Mouse (Mus musculus): Measurements from ENCODE around the gene Pcolce2. TPM values are rescaled to one million over a fixed set of nuclear protein-coding genes. Genes with fewer than 3 reads are reported as not detected.
"Not testable (repeated sequence)": the region's sequence is repeated elsewhere in the genome, so short reads cannot be mapped to it uniquely, and the experiment has no call there.

Pcolce2 gene
- total and polyA plus RNA-seq, 2 experiments from 2014 or later: 2.6 to 3.4 TPM

DNA sequence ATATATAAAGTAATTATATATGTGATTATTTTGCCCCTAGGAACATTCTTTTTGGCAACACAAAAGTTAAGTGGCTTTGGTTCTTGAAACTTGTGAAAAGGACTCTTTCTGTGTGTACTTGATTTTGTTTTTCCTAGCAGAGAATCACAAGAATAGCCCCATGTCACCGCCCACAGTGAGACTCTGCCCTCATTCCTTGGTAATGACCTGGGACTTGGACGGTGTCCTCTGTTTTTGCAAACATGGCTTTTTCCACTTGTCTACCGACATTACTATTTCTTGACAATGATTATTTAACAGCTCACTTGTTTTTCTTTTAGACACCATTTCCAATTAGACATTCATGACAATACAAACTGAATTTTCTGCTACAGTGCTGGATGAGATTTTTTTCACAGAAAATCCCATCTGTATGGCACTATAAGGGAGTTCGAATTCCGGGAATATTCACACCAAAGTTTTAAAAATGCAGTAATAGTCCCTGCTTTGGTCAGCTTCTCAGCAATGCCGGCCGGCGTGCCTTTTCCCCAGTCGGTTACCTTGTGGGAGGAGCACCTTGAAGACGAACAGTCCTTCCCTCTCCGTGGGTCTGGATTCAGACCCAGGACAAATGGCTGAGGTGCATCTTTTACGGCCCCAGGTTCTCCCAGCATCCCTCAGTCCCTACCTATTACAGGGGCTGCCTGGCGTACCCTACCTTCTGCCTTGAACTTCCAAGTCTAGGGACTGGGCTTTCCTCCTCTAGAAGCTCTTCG lies 22.4 kb upstream of the Pcolce2 start:
- TF ChIP-seq CTCF (IDR thresholded peaks at IDR 0.05; ENCODE audit: low read depth): no peak
- TF ChIP-seq EP300 (IDR thresholded peaks at IDR 0.05; ENCODE audit: low read depth): no peak
- Histone ChIP-seq H3K27me3 (ENCODE audit: control insufficient read depth, insufficient read depth, low read length) (no peaks in the 10 kb centered on the region), H3K4me2 (ENCODE audit: low read depth, low read length) (no peak overlapping the region), H3K4me3 (ENCODE audit: low read depth, low read length) (no peak overlapping the region), H3K27ac (ENCODE audit: low read depth) (no peak overlapping the region), H3K9me3 (replicated peaks; ENCODE audit: control insufficient read depth, low read length) (no peaks in the 10 kb centered on the region), H3K36me3 (replicated peaks; ENCODE audit: control insufficient read depth, insufficient read depth, low read length) (no peaks in the 10 kb centered on the region), H3K4me1 (ENCODE audit: control insufficient read depth, insufficient read depth) (no peaks in the 10 kb centered on the region), H3K9ac (replicated peaks; ENCODE audit: low read depth, low read length) (no peak overlapping the region)
- ATAC-seq (ENCODE audit: insufficient read depth, low read depth) (no peak), DNase-seq (ENCODE audit: low spot score) (no peak)
- WGBS: 64% methylated on average over 14 of the region's 14 CpGs

DNA sequence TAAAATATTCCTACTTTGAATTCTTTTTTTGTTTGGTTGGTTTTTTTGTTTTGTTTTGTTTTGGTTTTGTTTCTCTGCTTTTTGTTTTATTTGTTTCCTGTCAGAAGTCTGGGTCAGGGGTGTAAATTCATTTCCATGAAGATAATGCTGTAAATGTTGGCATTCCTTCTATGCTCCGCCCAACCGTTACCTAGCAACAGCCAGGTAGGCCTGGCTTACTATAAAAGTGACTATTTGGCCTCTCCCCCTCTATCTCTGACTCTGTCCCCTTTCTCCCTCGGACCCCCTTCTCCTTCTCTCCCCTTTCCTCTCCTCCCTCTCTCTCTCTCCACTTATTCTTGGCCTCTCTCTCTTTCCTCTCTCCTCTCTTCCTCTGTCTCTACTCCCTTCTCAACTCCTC lies 21.4 kb upstream of the Pcolce2 start:
- ATAC-seq (ENCODE audit: insufficient read depth, low read depth) (no peak), DNase-seq (ENCODE audit: low spot score) (no peak)
- no peaks in the 10 kb centered on the region for H3K4me1 ChIP-seq (ENCODE audit: control insufficient read depth, insufficient read depth)
- H3K27me3 ChIP-seq (ENCODE audit: control insufficient read depth, insufficient read depth, low read length): no peaks in the 10 kb centered on the region
- WGBS: 69% methylated on average over 3 of the region's 3 CpGs
- no peak for TF ChIP-seq EP300 (IDR thresholded peaks at IDR 0.05; ENCODE audit: low read depth)
- no peak for TF ChIP-seq CTCF (IDR thresholded peaks at IDR 0.05; ENCODE audit: low read depth)
- H3K27ac ChIP-seq (ENCODE audit: low read depth): no peak overlapping the region
- H3K9me3 ChIP-seq (replicated peaks; ENCODE audit: control insufficient read depth, low read length): no peaks in the 10 kb centered on the region
- H3K4me2 ChIP-seq (ENCODE audit: low read depth, low read length): no peak overlapping the region
- no peak overlapping the region for H3K4me3 ChIP-seq (ENCODE audit: low read depth, low read length)
- H3K36me3 ChIP-seq (replicated peaks; ENCODE audit: control insufficient read depth, insufficient read depth, low read length): no peaks in the 10 kb centered on the region
- H3K9ac ChIP-seq (replicated peaks; ENCODE audit: low read depth, low read length): no peak overlapping the region

- TF ChIP-seq EP300 (IDR thresholded peaks at IDR 0.05; ENCODE audit: low read depth) (no peak), CTCF (IDR thresholded peaks at IDR 0.05; ENCODE audit: low read depth) (no peak)
- Histone ChIP-seq H3K4me3 (ENCODE audit: low read depth, low read length) (no peak overlapping the region), H3K4me2 (ENCODE audit: low read depth, low read length) (no peak overlapping the region), H3K4me1 (ENCODE audit: control insufficient read depth, insufficient read depth) (no peaks in the 10 kb centered on the region), H3K27ac (ENCODE audit: low read depth) (no peak overlapping the region), H3K9me3 (replicated peaks; ENCODE audit: control insufficient read depth, low read length) (no peaks in the 10 kb centered on the region), H3K36me3 (replicated peaks; ENCODE audit: control insufficient read depth, insufficient read depth, low read length) (no peaks in the 10 kb centered on the region), H3K9ac (replicated peaks; ENCODE audit: low read depth, low read length) (no peak overlapping the region), H3K27me3 (ENCODE audit: control insufficient read depth, insufficient read depth, low read length) (no peaks in the 10 kb centered on the region)
- no peak for ATAC-seq (ENCODE audit: insufficient read depth, low read depth)
- no peak for DNase-seq (ENCODE audit: low spot score)
- WGBS: 59% methylated on average over 1 of the region's 1 CpGs
Measured at GRCm38 (mm10) chr9:95618572-95618971, 18.8 kb upstream of the Pcolce2 start.

DNA sequence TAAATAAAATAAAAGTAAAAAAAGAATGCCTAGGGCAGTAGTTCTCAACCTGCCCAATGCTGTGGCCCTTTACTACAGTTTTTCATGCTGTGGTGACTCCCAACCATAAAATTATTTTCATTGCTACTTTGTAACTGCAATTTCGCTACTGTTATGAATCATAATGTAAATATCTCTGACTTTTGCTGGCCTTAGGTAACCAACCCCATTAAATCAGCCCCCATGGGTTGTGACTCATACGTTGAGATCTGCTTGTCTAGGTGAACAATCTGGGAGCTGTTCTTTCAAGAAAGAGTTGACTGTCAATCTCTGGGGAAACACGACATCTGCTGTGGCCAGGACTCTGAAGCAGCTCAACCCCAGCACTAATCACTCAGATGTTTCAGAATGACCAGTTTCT lies 13.3 kb upstream of the Pcolce2 start:
- Histone ChIP-seq H3K4me3 (ENCODE audit: low read depth, low read length) (no peak overlapping the region), H3K4me1 (ENCODE audit: control insufficient read depth, insufficient read depth) (no peaks in the 10 kb centered on the region), H3K9me3 (replicated peaks; ENCODE audit: control insufficient read depth, low read length) (no peaks in the 10 kb centered on the region), H3K9ac (replicated peaks; ENCODE audit: low read depth, low read length) (no peak overlapping the region), H3K4me2 (ENCODE audit: low read depth, low read length) (no peak overlapping the region), H3K27me3 (ENCODE audit: control insufficient read depth, insufficient read depth, low read length) (no peaks in the 10 kb centered on the region), H3K27ac (ENCODE audit: low read depth) (no peak overlapping the region), H3K36me3 (replicated peaks; ENCODE audit: control insufficient read depth, insufficient read depth, low read length) (no peaks in the 10 kb centered on the region)
- ATAC-seq (ENCODE audit: insufficient read depth, low read depth) (no peak), DNase-seq (ENCODE audit: low spot score) (no peak)
- whole genome bisulfite sequencing: 93% methylated on average over 3 of the region's 3 CpGs
- TF ChIP-seq EP300 (IDR thresholded peaks at IDR 0.05; ENCODE audit: low read depth): no peak
- TF ChIP-seq CTCF (IDR thresholded peaks at IDR 0.05; ENCODE audit: low read depth): no peak

DNA sequence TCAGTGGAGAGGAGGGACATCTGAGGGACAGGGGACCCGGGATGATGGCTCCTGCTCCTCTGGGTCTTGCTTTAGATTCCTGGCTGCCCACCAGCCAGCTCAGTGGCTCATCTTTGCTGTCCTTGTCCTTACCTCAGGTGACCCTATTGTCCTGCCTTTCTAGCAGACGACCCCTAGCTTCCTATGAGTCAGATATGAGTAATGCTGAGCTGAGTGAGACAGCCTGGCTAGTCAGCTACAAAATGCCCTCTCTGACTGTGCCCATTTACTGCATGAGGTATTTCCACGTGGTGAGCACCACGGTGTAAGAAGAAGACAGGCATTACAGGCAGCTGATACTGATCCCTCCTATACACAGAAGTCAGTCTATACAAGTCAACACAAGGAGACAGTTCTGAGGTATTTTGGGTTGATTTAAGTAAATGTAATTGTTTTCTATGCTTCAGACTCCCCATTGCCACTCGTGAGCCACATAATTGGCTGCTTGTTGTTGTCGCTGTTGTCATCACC lies 8.9 kb upstream of the Pcolce2 start:
- 66% methylated on average over 6 of the region's 6 CpGs for WGBS
- H3K4me2 ChIP-seq (ENCODE audit: low read depth, low read length): no peak overlapping the region
- H3K4me3 ChIP-seq (ENCODE audit: low read depth, low read length): no peak overlapping the region
- no peak overlapping the region for H3K9ac ChIP-seq (replicated peaks; ENCODE audit: low read depth, low read length)
- TF ChIP-seq CTCF (IDR thresholded peaks at IDR 0.05; ENCODE audit: low read depth) (no peak), EP300 (IDR thresholded peaks at IDR 0.05; ENCODE audit: low read depth) (no peak)
- no peaks in the 10 kb centered on the region for H3K9me3 ChIP-seq (replicated peaks; ENCODE audit: control insufficient read depth, low read length)
- H3K27ac ChIP-seq (ENCODE audit: low read depth): no peak overlapping the region
- no peaks in the 10 kb centered on the region for H3K27me3 ChIP-seq (ENCODE audit: control insufficient read depth, insufficient read depth, low read length)
- ATAC-seq (ENCODE audit: insufficient read depth, low read depth) (no peak), DNase-seq (ENCODE audit: low spot score) (no peak)
- H3K4me1 ChIP-seq (ENCODE audit: control insufficient read depth, insufficient read depth): no peaks in the 10 kb centered on the region
- no peaks in the 10 kb centered on the region for H3K36me3 ChIP-seq (replicated peaks; ENCODE audit: control insufficient read depth, insufficient read depth, low read length)

- not testable (repeated sequence) for H3K27ac ChIP-seq (ENCODE audit: low read depth)
Measured at GRCm38 (mm10) chr9:95629561-95629960, 7.8 kb upstream of the Pcolce2 start.

More at GRCm38 (mm10) chr9:95629561-95629960, 7.8 kb upstream of the Pcolce2 start:
- not testable (repeated sequence) for H3K4me2 ChIP-seq (ENCODE audit: low read depth, low read length); H3K4me1 ChIP-seq (ENCODE audit: control insufficient read depth, insufficient read depth); H3K4me3 ChIP-seq (ENCODE audit: low read depth, low read length); ATAC-seq (ENCODE audit: insufficient read depth, low read depth); H3K9ac ChIP-seq (replicated peaks; ENCODE audit: low read depth, low read length); H3K36me3 ChIP-seq (replicated peaks; ENCODE audit: control insufficient read depth, insufficient read depth, low read length); H3K9me3 ChIP-seq (replicated peaks; ENCODE audit: control insufficient read depth, low read length); H3K27me3 ChIP-seq (ENCODE audit: control insufficient read depth, insufficient read depth, low read length); DNase-seq (ENCODE audit: low spot score)
- 69% methylated on average over 2 of the region's 2 CpGs for WGBS

Data from heart, postnatal 0 days (tissue).